Mouse (Mus musculus) kidney, adult 2 months (tissue): ENCODE data around the gene Mbtd1.

Source experiments
- CTCF ChIP-seq: fragments of 200-500 bp; conservative IDR thresholded peaks from 2 replicates; pipeline ENCODE4 v1.5.1; 2011; ENCODE audit warnings: low read depth, mild to moderate bottlenecking, control low read depth, low read length, moderate library complexity, mixed read lengths; ENCODE audit not compliant: insufficient read depth, insufficient read length
- POLR2A ChIP-seq: fragments of 200-500 bp; IDR thresholded peaks from one replicate; pipeline ENCODE4 v1.6.1; 2011; ENCODE audit warnings: low read depth, low read length, control low read depth

DNA sequence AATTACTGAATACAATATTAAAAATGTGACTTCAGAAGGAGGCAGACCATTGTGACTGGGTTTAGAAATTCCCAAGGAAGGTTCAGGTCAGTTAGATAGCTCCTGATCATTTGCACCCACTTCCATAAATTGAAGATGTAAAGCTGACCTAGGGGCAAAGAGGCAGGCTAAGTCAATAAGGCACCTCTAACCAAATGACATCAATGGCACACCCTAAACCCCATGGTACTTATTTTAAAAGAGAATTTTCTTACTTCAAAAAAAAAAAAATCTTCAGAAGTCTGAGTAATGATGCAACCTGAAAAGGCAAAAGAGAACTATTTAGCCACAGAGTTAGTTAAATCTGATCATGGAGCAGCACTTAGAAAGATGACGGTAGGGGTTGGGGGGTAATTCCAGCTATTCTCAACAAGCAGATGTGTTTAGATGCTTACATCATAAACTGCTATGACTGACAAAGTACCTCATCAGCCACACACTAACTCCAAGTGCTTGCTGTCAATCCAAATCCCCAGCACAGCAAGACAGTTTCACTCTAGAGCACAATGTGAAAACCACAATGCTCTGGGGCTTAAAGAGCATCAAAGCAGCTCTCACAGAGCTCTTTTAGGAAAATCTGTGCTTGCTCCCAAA, 25.0 kb upstream of the Mbtd1 start:
- TF ChIP-seq CTCF (no peak), POLR2A (no peak)
